Mouse (Mus musculus): Measurements from ENCODE around the gene Large2.

Large2 gene

GRCm38 (mm10) chr2:92371971-92372690 lies 2.5 kb downstream of the Large2 start:
- no peak for DNase-seq (ENCODE audit: low spot score)

- peak; percentile 67 for DNase-seq (ENCODE audit: low spot score)
Measured at GRCm38 (mm10) chr2:92370821-92371805, 3.6 kb downstream of the Large2 start.

GRCm38 (mm10) chr2:92370375-92370774 lies 4.3 kb downstream of the Large2 start:
- DNase-seq (ENCODE audit: low spot score): no peak

GRCm38 (mm10) chr2:92367383-92368029 lies 7.2 kb downstream of the Large2 start:
- no peak for DNase-seq (ENCODE audit: low spot score)

- no peak for DNase-seq (ENCODE audit: low spot score)
Measured at GRCm38 (mm10) chr2:92365568-92365967, 9.1 kb downstream of the Large2 start.

- no peak for DNase-seq (ENCODE audit: low spot score)
Measured at GRCm38 (mm10) chr2:92364086-92364485, 10.6 kb downstream of the Large2 start.

- DNase-seq (ENCODE audit: low spot score): no peak
Measured at GRCm38 (mm10) chr2:92362571-92363228, 12.0 kb downstream of the Large2 start.

GRCm38 (mm10) chr2:92361795-92362194 lies 12.9 kb downstream of the Large2 start:
- no peak for DNase-seq (ENCODE audit: low spot score)

- DNase-seq (ENCODE audit: low spot score): peak; percentile 6
Measured at GRCm38 (mm10) chr2:92360893-92361292, 13.8 kb downstream of the Large2 start.

GRCm38 (mm10) chr2:92360186-92360823 lies 14.4 kb downstream of the Large2 start:
- no peak for DNase-seq (ENCODE audit: low spot score)

GRCm38 (mm10) chr2:92359301-92359700 lies 15.4 kb downstream of the Large2 start:
- DNase-seq (ENCODE audit: low spot score): no peak

- no peak for DNase-seq (ENCODE audit: low spot score)
Measured at GRCm38 (mm10) chr2:92354224-92354623, 20.4 kb downstream of the Large2 start.

- no peak for DNase-seq (ENCODE audit: low spot score)
Measured at GRCm38 (mm10) chr2:92353402-92353801, 21.3 kb downstream of the Large2 start.

- no peak for DNase-seq (ENCODE audit: low spot score)
Measured at GRCm38 (mm10) chr2:92350686-92351085, 24.0 kb downstream of the Large2 start.

GRCm38 (mm10) chr2:92349589-92350425 lies 24.9 kb downstream of the Large2 start:
- DNase-seq (ENCODE audit: low spot score): no peak

GRCm38 (mm10) chr2:92347191-92347590 lies 27.5 kb downstream of the Large2 start:
- no peak for DNase-seq (ENCODE audit: low spot score)

GRCm38 (mm10) chr2:92342418-92342817 lies 32.3 kb downstream of the Large2 start:
- no peak for DNase-seq (ENCODE audit: low spot score)

GRCm38 (mm10) chr2:92331871-92332270 lies 42.8 kb downstream of the Large2 start:
- DNase-seq (ENCODE audit: low spot score): no peak

GRCm38 (mm10) chr2:92331410-92331809 lies 43.3 kb downstream of the Large2 start:
- DNase-seq (ENCODE audit: low spot score): no peak

- no peak for DNase-seq (ENCODE audit: low spot score)
Measured at GRCm38 (mm10) chr2:92330840-92331239, 43.8 kb downstream of the Large2 start.
